Comparison of ENCODE assay signal across 15 mouse cellular contexts in genomic region chr8:111779690-111780089, GRCm38 (mm10). TPM values are rescaled to one million over a fixed set of nuclear protein-coding genes. Genes with fewer than 3 reads are reported as not detected.
DNase-seq lines count a peak whose midpoint lies in the region; ATAC-seq and TF ChIP-seq lines count a peak whose summit lies in the region.
"Had no signal": no experiment of that assay in that cellular context is flagged by ENCODE, and none has a peak within 500 bp of the region (broad histone marks: within the 10 kb centered on the region; RNA-seq: fewer than 3 reads in every experiment).

No protein-coding gene starts in this region.

- H3K27ac ChIP-seq in kidney, adult 2 months (ENCODE audit: insufficient read depth, low read depth, low read length): no peak overlapping the region
- H3K27ac ChIP-seq in liver, embryonic 11.5 days (ENCODE audit: low read depth, low read length): no peak overlapping the region
- H3K27ac ChIP-seq in embryonic facial prominence, embryonic 10.5 days (replicated peaks): no peak overlapping the region; the same call in 1 of the 2 replicates
- H3K27ac ChIP-seq in hindbrain, embryonic 14.5 days: no peak overlapping the region
- H3K27ac ChIP-seq: embryonic facial prominence, embryonic 15.5 days; hindbrain, embryonic 10.5 days had no signal

- TF ChIP-seq CTCF in Patski (IDR thresholded peaks at IDR 0.05): no peak
- no peak for TF ChIP-seq CTCF in kidney, adult 2 months (conservative IDR thresholded peaks at IDR 0.05; ENCODE audit: insufficient read depth, insufficient read length, low read depth, low read length)

- in situ Hi-C loops in Patski (cut with MboI; ENCODE audit: low pct_unique_long_range_greater_than_20kb): no loop called here

- no peak overlapping the region for H3K4me2 ChIP-seq in liver, embryonic 11.5 days
- H3K4me2 ChIP-seq in hindbrain, embryonic 14.5 days (replicated peaks): no peak overlapping the region
- H3K4me2 ChIP-seq: embryonic facial prominence, embryonic 15.5 days; midbrain, embryonic 12.5 days had no signal

- no peaks in the 10 kb centered on the region for H3K9me3 ChIP-seq in liver, embryonic 11.5 days (ENCODE audit: control insufficient read depth, low read length)
- H3K9me3 ChIP-seq in embryonic facial prominence, embryonic 10.5 days: no peaks in the 10 kb centered on the region
- no peaks in the 10 kb centered on the region for H3K9me3 ChIP-seq in hindbrain, embryonic 14.5 days (ENCODE audit: control insufficient read depth, low read length)
- H3K9me3 ChIP-seq: embryonic facial prominence, embryonic 15.5 days; hindbrain, embryonic 10.5 days; midbrain, embryonic 12.5 days had no signal

- ATAC-seq in Patski: peak; percentile 91
- peak; percentile 49; the same call in 1 of the 2 replicates for ATAC-seq in liver, embryonic 11.5 days (replicated peaks; ENCODE audit: low FRiP score)
- no peak for ATAC-seq in hindbrain, embryonic 14.5 days (ENCODE audit: low FRiP score)

- no peak overlapping the region for H3K9ac ChIP-seq in liver, embryonic 11.5 days (ENCODE audit: low read depth, low read length)
- no peak overlapping the region for H3K9ac ChIP-seq in hindbrain, embryonic 14.5 days
- H3K9ac ChIP-seq: embryonic facial prominence, embryonic 15.5 days; forebrain, postnatal 0 days; midbrain, embryonic 12.5 days had no signal

- peak; percentile 36 to 37 for DNase-seq in heart, adult 9 months (ENCODE audit: low spot score in 2 of 2)
- DNase-seq in heart, postnatal 36 days: no peak
- DNase-seq in Patski (ENCODE audit: low read depth, low spot score): peak; percentile 95
- DNase-seq in kidney, adult 2 months: peak; percentile 80
- no peak for DNase-seq in liver, embryonic 11.5 days (ENCODE audit: low spot score)
- no peak for DNase-seq in frontal cortex, postnatal 36 days (ENCODE audit: low spot score in 2 of 2)
- no peak for DNase-seq in embryonic facial prominence, embryonic 10.5 days (ENCODE audit: low spot score)
- no peak for DNase-seq in hindbrain, embryonic 14.5 days (ENCODE audit: low spot score)
- DNase-seq: cerebellum, postnatal 10 days; left cerebral cortex, postnatal 4 days had no signal

- no peaks in the 10 kb centered on the region for H3K27me3 ChIP-seq in Patski
- H3K27me3 ChIP-seq in kidney, adult 2 months (replicated peaks; ENCODE audit: control insufficient read depth, insufficient read depth, low read length): no peaks in the 10 kb centered on the region
- no peaks in the 10 kb centered on the region for H3K27me3 ChIP-seq in liver, embryonic 11.5 days (replicated peaks; ENCODE audit: control insufficient read depth, insufficient read depth, low read length)
- H3K27me3 ChIP-seq in embryonic facial prominence, embryonic 10.5 days (replicated peaks; ENCODE audit: low read depth, poor library complexity, severe bottlenecking): no peaks in the 10 kb centered on the region
- H3K27me3 ChIP-seq in hindbrain, embryonic 14.5 days (ENCODE audit: control insufficient read depth, insufficient read depth, low read length): no peaks in the 10 kb centered on the region
- H3K27me3 ChIP-seq: embryonic facial prominence, embryonic 15.5 days; midbrain, embryonic 12.5 days had no signal

- 40% methylated on average over 7 of the region's 7 CpGs for WGBS in kidney, adult 2 months
- WGBS in liver, embryonic 11.5 days: 82% methylated on average over 7 of the region's 7 CpGs
- 81% methylated on average over 7 of the region's 7 CpGs for whole genome bisulfite sequencing in embryonic facial prominence, embryonic 10.5 days
- WGBS in hindbrain, embryonic 14.5 days: 81% methylated on average over 7 of the region's 7 CpGs

- no peak overlapping the region for H3K4me3 ChIP-seq in kidney, adult 2 months (ENCODE audit: insufficient read depth, low read depth, low read length)
- no peak overlapping the region for H3K4me3 ChIP-seq in liver, embryonic 11.5 days (ENCODE audit: low read depth, low read length)
- H3K4me3 ChIP-seq in embryonic facial prominence, embryonic 10.5 days: no peak overlapping the region
- H3K4me3 ChIP-seq in hindbrain, embryonic 14.5 days (replicated peaks; ENCODE audit: low read length): no peak overlapping the region
- H3K4me3 ChIP-seq: embryonic facial prominence, embryonic 15.5 days; hindbrain, embryonic 10.5 days; midbrain, embryonic 12.5 days had no signal

- H3K36me3 ChIP-seq in kidney, adult 2 months (ENCODE audit: control insufficient read depth, insufficient read depth, low read length): no peaks in the 10 kb centered on the region
- H3K36me3 ChIP-seq in liver, embryonic 11.5 days (ENCODE audit: control insufficient read depth, insufficient read depth, low read length): peaks cover 5% of the 10 kb centered on the region
- H3K36me3 ChIP-seq in embryonic facial prominence, embryonic 10.5 days (replicated peaks): peaks cover 56% of the 10 kb centered on the region
- no peaks in the 10 kb centered on the region; the same call in 1 of the 2 replicates for H3K36me3 ChIP-seq in hindbrain, embryonic 14.5 days (replicated peaks; ENCODE audit: control insufficient read depth, insufficient read depth)

- CTCF ChIA-PET in Patski (lab: Charles Lee): interaction anchor here (1.3 kb wide), 1 partner anchor 14 kb away, joined by 3 read pairs; no protein-coding TSS in a partner anchor

- intact Hi-C loops in heart, postnatal 36 days (cut with DNase I): no loop called here

- TF ChIP-seq POLR2A in kidney, adult 2 months (IDR thresholded peaks at IDR 0.05; ENCODE audit: low read depth, low read length): no peak

- POLR2A ChIA-PET in Patski (lab: Charles Lee): interaction anchor here (0.9 to 1.6 kb wide), 2 partner anchors 34 to 71 kb away, joined by 3 to 4 read pairs; no protein-coding TSS in a partner anchor

- peaks cover 5% of the 10 kb centered on the region; the same call in 1 of the 2 replicates for H3K4me1 ChIP-seq in kidney, adult 2 months (ENCODE audit: control insufficient read depth, insufficient read depth, low read length)
- H3K4me1 ChIP-seq in liver, embryonic 11.5 days (replicated peaks; ENCODE audit: control insufficient read depth, insufficient read depth, low read length): peaks cover under 1% of the 10 kb centered on the region; the same call in 1 of the 2 replicates
- 0 out of 2 replicates have a peak, but pooled peaks cover 4% of the 10 kb centered on the region for H3K4me1 ChIP-seq in embryonic facial prominence, embryonic 10.5 days
- peaks cover 17% of the 10 kb centered on the region; the same call in 1 of the 2 replicates for H3K4me1 ChIP-seq in hindbrain, embryonic 14.5 days (replicated peaks; ENCODE audit: control insufficient read depth, insufficient read depth, low read length)
- H3K4me1 ChIP-seq: embryonic facial prominence, embryonic 15.5 days had no signal

RNA-seq across cellular contexts. Expression of gene Bcar1, which starts 36.1 kb away (rescaled TPM):
- 10 to 100 TPM; 18.8 to 19.1 TPM for total RNA-seq in heart, postnatal 36 days (2021)
- polyA plus RNA-seq in Patski (2021): 156 TPM
- 115 and 137 TPM in 2 replicates for polyA plus RNA-seq in kidney, adult 2 months (2012; rRNA removed)
- polyA plus RNA-seq in liver, embryonic 11.5 days (2014; fragmentation: Nextera tagmentation; extraction: Ambion mirVana): 26.1 and 27.8 TPM in 2 replicates
- 61.1 and 62.4 TPM in 2 replicates for polyA plus RNA-seq in embryonic facial prominence, embryonic 10.5 days (2016; fragmentation: Nextera tagmentation; extraction: Ambion mirVana)
- 49.1 and 52.1 TPM in 2 replicates for polyA plus RNA-seq in hindbrain, embryonic 14.5 days (2014; fragmentation: Nextera tagmentation; extraction: Ambion mirVana)
- total RNA-seq: granulocyte monocyte progenitor cell, adult 5-6 weeks had no signal

Comparison
In these comparisons a context has a peak if more than half of its experiments do, and no peak if none do; other contexts are left out.
1. DNase-seq: peak in heart, adult 9 months (2 of 2), Patski (single experiment) and kidney, adult 2 months (single experiment); none in heart, postnatal 36 days (0 of 2), liver, embryonic 11.5 days (single experiment), frontal cortex, postnatal 36 days (0 of 2), embryonic facial prominence, embryonic 10.5 days (single experiment) and hindbrain, embryonic 14.5 days (single experiment).